Mouse (Mus musculus): ENCODE measurements around the gene Gstz1.
A peak's percentile ranks its signal among the peaks of the same experiment; 100 is the strongest.
"Not testable (repeated sequence)": the region's sequence is repeated elsewhere in the genome, so short reads cannot be mapped to it uniquely, and the experiment has no call there.

The Gstz1 gene

DNA sequence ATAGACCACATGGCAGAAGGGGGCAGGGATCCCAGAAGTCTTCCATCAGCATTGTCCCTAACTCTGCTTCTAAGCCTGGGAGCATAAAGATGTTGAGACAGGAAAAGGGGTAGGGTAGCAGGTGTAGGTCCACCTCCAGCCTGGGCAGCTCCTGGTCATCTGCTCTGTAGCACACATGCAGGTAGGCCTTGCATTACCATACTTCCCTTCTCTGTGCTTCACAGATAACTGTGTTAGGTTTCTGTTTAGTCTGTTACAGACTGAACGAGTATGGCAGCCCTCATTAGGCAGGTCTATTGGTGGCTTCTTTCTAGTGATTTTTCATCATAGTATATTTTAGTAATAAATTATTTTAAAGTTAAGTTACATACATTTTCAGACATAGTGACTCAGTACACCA lies 13.3 kb downstream of the Gstz1 start:
- DNase-seq = no peak

GRCm38 (mm10) chr12:87160815-87161214 lies 13.8 kb downstream of the Gstz1 start:
- DNase-seq = no peak

DNA sequence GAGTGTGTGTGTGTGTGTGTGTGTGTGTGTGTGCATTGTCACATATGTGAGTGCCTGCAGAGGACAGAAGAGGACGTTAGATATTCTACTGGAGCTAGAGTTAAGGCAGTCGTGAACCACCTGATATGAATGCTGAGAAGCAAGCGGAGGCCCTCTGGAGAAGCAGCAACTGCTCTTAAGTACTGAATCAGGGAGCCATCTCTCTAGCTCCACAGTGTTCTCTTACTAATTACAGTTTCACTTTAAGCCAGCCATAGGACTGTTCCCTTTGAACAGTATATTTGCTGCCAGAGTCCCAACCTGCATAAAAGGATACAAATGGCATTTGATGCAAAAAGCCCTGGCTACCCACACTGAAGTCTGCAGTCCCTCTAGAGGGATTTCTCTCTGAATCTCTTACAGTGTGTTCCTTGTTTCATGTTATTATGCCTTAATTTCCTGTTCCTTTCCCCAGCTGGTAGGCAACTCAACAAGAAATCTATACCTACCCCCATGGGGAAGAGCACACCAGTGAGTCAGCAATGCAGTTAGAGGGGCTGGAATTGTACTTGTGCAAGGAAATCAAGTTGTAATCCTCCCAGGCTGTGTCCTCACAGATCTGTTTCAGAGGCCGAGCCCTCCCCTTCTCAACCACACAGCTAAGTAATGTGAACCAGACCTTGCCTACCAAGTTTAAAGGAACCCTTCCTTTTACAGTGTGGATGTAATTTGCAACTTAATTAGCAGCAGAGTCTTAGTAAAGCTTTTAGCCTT lies 28.4 kb downstream of the Gstz1 start:
- no peak for DNase-seq

GRCm38 (mm10) chr12:87177631-87178030 lies 30.7 kb downstream of the Gstz1 start:
- no peak for DNase-seq

GRCm38 (mm10) chr12:87193008-87193407 lies 46.0 kb downstream of the Gstz1 start:
- no peak for DNase-seq

GRCm38 (mm10) chr12:87195069-87195468 lies 48.1 kb downstream of the Gstz1 start:
- DNase-seq = no peak

DNA sequence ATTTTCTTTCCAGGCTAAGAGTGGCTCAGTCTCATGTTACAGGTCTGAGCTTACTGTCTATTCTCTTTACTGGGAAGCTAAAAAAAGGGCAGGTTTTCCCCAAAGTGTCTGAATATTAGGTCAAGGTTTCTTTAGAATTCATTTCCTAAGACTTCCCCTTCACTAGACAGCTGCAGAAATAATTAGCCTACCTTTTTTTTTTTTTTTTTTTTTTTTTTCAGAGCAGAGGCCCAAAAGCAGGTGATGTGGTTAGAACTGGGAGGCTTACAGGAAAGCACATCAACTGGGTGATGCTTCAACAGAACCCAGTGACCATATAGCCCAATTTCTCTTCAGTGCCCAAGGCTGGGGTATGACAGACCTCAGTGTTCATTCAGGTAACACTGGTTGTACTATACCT lies 49.3 kb downstream of the Gstz1 start:
- no peak for DNase-seq

GRCm38 (mm10) chr12:87198792-87199191 lies 51.8 kb downstream of the Gstz1 start:
- no peak for DNase-seq

DNA sequence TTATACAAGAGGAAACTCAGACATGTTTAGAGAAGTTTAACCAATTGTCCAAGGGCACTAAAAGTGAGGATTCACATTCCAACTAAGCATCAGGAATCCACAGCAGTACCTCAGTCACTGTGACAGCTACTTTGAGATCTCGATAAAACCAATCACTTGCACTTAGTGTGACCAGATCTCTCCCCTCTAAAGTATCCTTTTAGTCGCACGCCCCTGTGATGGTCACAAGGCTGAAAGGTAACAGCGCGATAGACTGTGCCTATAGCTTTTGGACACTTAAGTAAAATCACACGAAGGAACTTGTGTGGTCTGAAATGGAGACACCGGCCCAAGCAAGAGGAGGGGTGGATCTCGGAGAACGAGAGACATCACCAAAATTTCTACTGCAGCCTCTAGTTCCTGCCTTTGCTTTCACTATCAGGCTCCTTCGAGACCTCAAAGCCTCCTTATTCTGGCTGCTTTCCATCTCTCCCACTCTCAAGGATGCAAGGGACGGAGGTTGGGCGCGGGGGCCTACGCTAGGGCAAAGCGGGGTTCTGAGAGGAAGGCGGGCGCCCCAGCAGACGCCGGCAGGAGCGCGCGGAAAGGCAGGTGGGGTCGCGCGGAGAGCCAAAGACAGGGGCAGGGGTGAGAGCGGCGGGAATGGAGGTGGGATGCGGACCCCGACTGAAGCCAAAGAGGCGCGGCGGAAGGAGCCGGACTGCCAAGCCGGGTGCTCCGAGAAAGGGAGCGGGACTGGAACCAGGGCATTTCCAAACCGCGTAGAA lies 52.4 kb downstream of the Gstz1 start, which contains the start of gene Samd15:
Gene Samd15, plus strand, starts transcription at position 518 of the 767 bp plus-strand sequence.
- peak; percentile 54 for DNase-seq

DNA sequence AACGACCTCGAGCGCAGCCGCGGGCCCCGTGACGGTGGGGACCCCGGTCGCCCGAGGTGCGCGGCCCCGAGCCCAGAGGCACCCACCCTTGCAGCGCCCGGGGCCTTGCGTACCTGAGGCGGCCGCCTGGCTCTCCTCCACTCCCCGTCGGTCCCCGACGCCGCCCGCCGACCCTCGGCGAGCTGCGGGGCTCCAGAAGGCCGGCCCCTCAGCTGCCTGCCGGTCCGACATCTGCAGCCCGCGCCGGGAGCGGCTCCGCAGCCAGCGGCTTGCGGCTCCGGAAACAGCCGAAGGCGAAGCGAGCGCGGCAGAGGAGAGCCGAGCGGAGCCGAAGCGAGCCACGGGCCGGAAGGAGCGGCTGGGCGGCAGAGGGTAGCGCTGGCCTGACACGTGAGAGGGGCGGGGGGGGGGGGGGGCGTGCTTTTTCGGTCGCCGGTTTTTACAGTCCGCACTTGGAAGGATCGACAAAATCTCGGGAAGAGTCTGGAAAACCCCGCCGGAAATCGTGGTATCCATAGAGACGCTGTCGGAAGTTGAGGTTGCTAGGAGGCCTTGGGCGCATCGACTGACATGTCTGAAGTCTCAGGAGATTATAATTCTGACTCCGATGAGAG lies 53.1 kb downstream of the Gstz1 start, which contains the start of gene Tmed8:
Gene Tmed8, minus strand, starts transcription at position 482 of the 614 bp plus-strand sequence.
- peak; percentile 75 for DNase-seq

DNA sequence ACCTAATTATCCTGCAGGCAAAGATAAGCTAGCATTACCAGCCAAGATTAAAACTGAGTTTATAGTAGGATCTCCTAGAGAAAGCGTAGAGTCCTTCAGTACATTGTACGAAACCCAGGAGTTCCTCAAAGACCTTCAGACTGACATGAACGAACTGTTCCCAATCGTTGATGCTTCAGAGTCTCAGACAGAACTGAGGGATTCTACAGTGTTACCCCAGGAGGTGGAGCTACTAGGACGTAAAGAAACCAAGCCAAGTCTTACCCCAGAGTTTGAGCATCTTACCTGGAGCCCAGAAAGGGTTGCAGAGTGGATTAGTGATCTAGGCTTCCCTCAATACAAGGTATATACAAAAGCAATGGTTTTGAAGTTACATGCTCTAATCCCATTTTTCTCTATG lies 54.7 kb downstream of the Gstz1 start:
- DNase-seq = no peak

- not testable (repeated sequence) for DNase-seq
Measured at GRCm38 (mm10) chr12:87205789-87206188, 58.8 kb downstream of the Gstz1 start.

DNA sequence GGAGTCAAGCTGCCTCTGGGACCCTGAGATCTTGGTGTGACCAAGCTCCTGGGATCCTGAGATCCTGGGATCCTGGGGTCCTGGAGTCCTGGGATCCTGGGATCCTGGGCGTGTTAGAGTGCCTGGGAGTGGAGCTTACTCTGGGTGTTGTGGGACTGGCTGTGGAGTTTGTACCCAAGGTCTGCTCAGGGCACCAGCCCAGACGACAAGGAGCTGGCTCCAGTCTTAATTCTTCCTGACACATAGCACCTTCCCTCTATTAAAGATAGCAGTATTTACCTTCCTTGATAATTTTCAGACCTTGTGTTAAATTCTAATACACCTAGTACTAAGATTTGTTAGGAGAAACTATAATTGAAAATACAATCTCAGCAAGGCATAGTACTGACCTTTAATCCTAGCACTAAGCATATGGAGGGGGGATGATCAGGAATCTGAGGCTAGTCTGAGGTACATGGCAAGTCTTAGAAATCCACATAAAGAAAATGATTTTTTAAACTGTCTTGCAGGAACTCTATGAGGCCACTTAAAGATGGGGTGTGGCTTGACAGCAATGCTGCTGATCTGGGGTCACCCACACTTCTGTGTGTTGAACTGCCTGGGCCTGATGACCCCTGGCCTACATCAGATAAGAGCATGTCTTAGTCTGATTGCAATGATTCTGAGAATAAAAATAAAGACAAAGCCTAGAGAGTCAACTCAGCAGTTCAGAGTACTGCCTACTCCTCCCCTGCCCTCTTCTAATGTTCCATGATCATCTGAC lies 66.1 kb downstream of the Gstz1 start:
- DNase-seq = no peak

All from cerebellum, adult 9-10 months (tissue).